Mouse (Mus musculus): ENCODE measurements around the gene Skp1a.

The Skp1a gene

GRCm38 (mm10) chr11:52255077-52255476, 23.3 kb downstream of the Skp1a start:
- no peak for DNase-seq

GRCm38 (mm10) chr11:52257376-52257775, 25.6 kb downstream of the Skp1a start:
- DNase-seq: no peak

DNA sequence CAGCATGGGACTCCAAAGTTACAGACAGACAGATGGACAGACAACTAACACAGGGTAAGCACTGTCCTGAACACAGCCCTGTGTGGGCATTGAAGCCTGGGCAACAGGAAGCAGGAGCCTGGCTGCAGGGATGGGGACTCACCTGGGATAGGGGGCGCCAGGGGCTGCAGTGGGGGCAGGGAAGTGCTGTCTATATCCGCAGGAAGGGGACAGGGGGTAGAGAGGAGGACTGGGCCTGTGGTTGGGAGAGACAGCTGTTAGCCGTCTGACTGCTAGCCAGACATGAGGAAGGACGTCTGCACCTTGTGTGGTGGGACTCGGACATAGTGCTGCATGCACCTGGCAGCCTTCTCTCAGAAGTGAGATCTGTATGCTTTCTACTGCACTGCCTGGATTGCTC, 26.9 kb downstream of the Skp1a start:
- peak in 1 of 2 experiments; percentile 4 for DNase-seq

DNA sequence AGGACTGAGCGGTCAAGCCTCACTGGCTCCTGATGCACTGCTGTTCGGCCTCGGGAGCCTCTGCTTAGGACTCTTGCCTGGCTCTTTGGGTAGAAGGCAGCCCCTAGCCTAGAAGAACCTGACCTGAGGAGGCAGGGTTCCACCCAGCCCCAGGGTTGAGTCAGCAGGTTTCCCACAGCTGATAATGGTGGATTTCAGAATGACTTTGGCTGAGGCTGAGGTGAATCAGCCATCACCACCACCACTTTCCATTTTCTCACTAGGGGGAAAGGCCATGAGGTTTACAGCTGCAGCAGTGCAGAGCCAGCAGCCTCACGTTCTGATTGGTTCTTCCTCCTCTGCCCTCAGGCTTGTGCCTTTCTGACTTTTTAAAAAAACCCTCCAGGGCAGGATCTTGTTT, 29.1 kb downstream of the Skp1a start:
- DNase-seq: peak in 1 of 2 experiments; percentile 1

GRCm38 (mm10) chr11:52261937-52262336, 30.1 kb downstream of the Skp1a start:
- DNase-seq: peak; percentile 45 to 69

DNA sequence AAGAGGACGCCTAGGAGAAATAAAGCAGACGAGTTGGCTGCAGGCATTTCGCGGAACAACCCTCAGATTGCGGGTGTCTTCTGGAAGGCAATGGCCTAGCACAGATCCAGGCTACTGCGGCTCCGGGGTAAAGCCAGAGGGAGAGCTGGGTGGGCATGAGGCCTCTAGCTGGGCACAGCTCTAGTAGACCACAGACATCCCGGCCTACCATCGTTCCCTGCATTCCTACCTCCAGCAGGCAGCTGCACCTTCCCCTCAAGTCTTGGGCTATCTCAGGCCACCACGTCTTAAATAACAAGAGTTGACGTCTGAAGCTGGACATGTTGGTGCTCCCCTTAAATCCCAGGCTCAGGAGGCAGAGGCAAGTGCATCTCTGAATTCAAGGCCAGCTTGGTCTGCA, 30.5 kb downstream of the Skp1a start:
- no peak for DNase-seq

- no peak for DNase-seq
These were observed 33.1 kb downstream of the Skp1a start for GRCm38 (mm10) chr11:52264871-52265270.

DNA sequence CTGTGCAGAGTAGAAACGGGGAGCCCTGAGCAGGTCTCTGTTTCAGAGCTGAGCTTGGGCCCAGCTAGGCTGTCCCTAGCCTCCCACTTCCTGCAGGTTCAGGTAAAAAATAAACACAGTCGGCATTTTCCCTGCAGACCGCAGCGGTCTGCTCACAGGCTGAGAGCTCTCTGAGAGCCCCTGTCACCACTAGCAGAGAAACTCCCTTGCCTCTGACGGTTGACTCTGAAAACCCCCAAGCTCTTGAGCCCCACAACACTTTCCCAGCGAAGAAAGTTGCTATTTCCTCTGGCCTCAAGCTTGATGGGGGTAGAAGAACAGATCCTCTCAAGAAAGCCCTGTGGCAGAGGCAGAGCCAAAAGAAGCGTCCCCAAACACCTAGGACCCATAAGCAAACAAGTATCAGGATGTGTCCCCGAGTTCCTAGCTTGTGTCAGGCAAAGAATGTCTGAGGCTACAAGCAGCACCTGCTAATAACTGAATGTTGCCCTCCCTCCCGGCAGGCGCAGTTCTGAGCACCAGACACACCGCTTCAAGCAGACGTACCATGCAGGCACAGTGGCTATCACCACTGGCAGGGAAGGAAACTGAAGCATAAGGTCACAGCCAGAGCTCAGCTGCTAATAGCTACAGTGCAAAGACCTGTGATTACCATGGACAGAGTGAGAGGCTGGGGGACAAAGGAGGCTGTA, 34.0 kb downstream of the Skp1a start:
- no peak for DNase-seq

DNA sequence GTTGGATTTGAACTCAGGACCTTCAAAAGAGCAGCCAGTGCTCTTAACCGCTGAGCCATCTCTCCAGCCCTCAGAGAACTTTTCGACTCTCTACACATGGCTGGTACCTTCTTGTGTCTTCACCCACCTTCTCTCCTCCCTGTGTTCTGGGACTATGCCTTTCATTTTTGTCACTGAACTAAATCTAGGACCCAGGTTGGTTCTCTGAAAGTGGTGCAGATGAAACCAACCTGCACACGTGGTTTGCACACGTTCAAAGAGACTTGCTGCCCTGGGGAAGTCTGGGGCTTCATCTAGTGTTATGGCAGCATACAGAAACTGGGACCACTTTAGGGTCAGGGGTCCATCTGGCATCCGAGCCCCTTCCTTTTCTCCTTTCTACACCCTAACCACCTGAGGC, 35.5 kb downstream of the Skp1a start:
- no peak for DNase-seq

DNA sequence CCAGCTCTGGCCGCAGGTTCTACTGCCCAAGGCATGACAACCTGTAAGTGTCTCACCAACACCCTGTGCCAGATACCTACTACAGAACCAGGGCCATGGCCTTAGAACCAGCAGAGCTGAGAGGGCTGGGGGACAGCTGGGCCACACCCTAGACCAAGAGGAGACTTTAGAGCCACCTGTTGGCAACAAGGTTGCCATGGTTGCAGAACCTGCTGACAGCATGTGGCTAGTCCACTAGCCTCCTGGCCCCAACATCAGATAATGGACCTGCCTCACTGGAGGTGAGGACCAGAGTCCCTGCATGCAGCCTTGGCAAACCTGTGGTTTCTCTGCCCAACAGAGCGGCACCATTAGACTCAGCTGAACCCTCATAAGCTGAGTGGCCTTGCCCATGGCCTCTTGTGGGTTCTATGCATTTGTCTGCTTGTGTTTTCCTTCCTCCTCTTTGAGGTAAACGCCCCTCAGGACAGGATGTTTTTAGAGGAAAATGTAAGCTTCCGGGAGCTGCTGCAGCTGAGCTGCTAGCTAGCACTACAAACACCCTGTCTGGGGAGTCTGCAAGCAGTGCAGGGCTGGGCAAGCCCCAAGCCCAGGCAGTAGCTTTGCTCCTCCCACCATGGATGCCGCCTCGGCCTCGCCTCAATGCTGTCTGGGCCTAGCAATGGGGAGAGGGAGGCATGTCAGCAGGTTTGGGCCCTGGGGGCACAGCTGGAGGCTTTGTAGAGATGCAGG, 36.5 kb downstream of the Skp1a start:
- no peak for DNase-seq

DNA sequence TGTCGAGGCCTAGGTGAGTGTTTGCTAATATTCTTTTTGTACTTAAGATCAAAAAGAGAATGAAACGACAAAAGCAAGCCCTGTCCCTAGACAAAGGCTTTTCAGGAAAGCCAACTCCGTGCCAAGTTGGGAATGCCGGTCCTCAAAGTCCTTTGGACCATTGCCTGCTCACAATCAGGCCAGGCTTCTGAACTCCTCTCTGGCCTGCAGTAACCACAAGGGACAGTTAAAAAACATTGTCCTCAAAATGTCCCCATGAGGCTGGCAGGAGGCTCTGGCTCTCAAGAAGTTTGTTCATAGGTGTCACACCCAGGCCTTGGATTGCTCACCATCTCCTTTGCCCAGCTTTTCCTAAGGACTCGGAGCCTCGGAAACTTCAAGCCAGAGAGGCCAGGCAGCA, 38.0 kb downstream of the Skp1a start:
- no peak for DNase-seq

- no peak for DNase-seq
These were observed 40.1 kb downstream of the Skp1a start for GRCm38 (mm10) chr11:52271765-52272495.

DNA sequence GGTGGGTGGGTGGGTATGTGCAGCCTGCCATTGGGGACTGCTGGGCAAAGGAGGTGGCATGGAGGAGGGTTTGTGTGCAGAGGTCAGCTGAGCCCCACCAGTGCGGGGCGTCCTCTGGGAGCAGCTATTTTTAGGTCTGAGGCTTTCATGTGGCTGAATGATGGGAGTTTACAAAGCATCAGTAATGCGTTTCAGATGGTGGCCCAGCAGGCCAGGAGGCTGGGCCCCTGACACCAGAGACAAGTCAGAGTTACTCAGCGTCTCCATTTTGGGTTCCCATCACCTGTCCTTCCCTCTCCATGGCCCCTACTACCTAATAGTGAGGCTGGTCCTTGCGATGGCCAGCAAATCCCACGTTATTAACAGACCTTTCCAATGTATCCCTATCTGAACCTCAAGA, 40.8 kb downstream of the Skp1a start:
- DNase-seq: no peak

DNA sequence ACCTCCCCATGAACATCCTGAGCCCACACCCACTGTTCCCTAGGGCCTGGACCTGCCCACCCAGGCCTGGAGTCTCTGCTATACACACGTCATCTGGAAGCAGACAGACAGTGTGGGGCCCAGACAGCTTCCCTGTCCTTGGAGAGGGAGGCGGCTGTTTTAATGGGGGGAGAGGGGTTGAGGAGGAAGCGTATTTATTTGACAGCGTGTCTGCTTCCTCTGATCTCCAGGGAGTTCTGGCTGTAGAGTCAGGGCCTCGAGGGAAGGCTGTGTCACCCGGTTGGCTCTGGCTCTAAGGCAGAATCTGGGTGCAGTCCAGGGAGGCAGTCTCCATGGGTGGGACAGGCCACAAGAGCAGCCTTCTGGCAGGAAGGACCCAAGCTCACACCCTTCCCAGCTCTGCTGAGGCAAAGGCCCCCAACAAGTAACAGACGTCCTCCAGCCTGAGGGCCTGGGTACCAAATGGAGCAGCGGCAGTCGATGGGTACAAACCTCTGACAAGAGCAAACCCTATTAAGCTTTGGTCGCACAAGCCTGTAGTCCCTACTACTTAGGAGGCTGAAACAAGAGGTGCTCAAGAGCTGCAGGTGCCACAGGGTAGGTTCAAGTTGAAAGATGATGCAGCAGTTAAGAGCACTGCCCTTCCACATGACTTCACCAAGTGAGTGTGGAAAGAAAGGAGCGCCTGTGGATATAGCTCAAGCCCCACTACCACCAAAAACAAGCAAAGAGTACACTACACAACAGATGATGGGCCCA, 41.6 kb downstream of the Skp1a start:
- DNase-seq: no peak

DNA sequence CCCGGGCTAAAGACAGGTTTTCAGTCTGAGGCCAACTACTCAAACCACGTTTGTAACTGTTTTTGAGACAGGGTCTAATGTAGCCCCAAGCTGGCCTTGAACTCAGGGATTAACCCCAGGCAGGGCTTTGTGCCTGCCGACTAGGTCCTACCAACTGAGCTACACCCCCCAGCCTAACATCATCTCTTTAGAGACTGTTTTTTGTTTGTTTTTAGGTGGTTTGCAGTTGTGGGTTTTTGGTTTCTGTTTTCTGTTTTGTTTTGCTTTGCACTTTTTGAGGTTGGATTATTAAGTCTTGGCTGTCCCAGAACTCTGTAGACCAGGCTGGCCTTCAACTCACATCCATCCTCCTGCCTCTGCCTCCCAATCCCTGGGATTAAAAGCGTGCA, 42.1 kb downstream of the Skp1a start:
- no peak for DNase-seq

DNA sequence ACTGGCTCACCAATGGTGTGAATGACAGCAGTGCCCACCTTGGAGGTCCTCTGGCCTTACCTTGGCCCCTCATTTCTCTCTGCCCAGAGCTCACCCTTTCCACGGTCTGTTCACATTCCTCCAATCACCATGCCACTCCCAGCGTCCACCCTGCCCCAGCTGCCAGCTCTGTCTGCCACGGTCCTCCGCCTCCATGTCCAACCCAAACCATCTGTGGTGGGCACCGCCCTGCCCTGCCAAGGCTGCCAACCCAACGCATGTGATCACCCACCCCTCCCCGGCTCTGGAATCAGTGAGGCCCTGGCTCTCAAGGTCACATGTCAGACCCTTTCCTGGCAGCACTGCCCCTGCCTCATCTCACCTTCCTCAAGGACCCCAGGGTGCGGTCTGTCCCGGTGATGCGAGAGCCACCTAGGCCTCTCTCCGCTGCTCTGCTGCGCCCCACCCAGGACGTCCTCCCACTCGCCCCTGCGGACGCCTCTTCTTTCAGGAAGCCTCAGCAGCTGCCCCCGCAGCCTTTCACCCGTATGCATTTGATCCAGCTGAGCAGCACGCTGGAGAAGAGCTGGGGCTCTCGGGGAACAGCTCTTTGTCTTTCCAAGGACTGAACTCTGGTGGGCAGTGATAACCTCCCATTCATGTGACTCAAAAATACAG, 42.8 kb downstream of the Skp1a start:
- peak in 1 of 2 experiments; percentile 38 for DNase-seq

GRCm38 (mm10) chr11:52275366-52275765, 43.6 kb downstream of the Skp1a start:
- DNase-seq: no peak

- DNase-seq: no peak
These were observed 44.2 kb downstream of the Skp1a start for GRCm38 (mm10) chr11:52275774-52276555.

GRCm38 (mm10) chr11:52276961-52277391, 45.2 kb downstream of the Skp1a start:
- DNase-seq: no peak

- no peak for DNase-seq
These were observed 45.8 kb downstream of the Skp1a start for GRCm38 (mm10) chr11:52277433-52278150.

- no peak for DNase-seq
These were observed 46.4 kb downstream of the Skp1a start for GRCm38 (mm10) chr11:52278164-52278563.
